Mouse (Mus musculus): ENCODE results near the gene Slc25a30. TPM values are rescaled to one million over a fixed set of nuclear protein-coding genes. Genes with fewer than 3 reads are reported as not detected.

Gene Slc25a30
- total and polyA plus RNA-seq, 3 experiments, result 20.3 to 24.0 TPM; not detected in 1

GRCm38 (mm10) chr14:75834251-75834738, 47.5 kb upstream of the Slc25a30 start (continued):
- TF ChIP-seq USF2 (IDR thresholded peaks at IDR 0.05; ENCODE audit: borderline replicate concordance in 1 of 2, insufficient read depth in 1 of 2, low read depth in 1 of 2, low read length in 2 of 2), result peak in 1 of 2 experiments; percentile 73; a peak in 2 of 4 replicates
- no peak for TF ChIP-seq MAFK (IDR thresholded peaks at IDR 0.05; ENCODE audit: borderline replicate concordance, low read depth, low read length)
- no peak for TF ChIP-seq GATA1 (IDR thresholded peaks at IDR 0.05; ENCODE audit: low read depth, low read length)
- TF ChIP-seq UBTF (IDR thresholded peaks at IDR 0.05; ENCODE audit: borderline replicate concordance, insufficient read depth, low read depth, low read length), result no peak
- no peak for TF ChIP-seq SMC3 (IDR thresholded peaks at IDR 0.05; ENCODE audit: low read depth, low read length)
- peak; percentile 32; the same call in 1 of the 2 replicates for TF ChIP-seq ZMIZ1 (IDR thresholded peaks at IDR 0.05; ENCODE audit: low read depth, low read length)
- TF ChIP-seq GABPA (IDR thresholded peaks at IDR 0.05; ENCODE audit: low read depth, low read length), result no peak
- no peak for TF ChIP-seq KAT2A (conservative IDR thresholded peaks at IDR 0.05; ENCODE audit: low read depth, low read length)
- no peak for TF ChIP-seq MEF2A (IDR thresholded peaks at IDR 0.05; ENCODE audit: extremely low read depth, insufficient replicate concordance, low read depth, low read length, poor library complexity, severe bottlenecking)
- TF ChIP-seq EP300 (IDR thresholded peaks at IDR 0.05; ENCODE audit: low read depth in 1 of 2, low read length in 2 of 2), result peak in 1 of 2 experiments; percentile 22; a peak in 1 of 4 replicates
- TF ChIP-seq RAD21 (IDR thresholded peaks at IDR 0.05; ENCODE audit: low read depth, low read length), result no peak
- TF ChIP-seq CTCF (IDR thresholded peaks at IDR 0.05 in 2 of 3, conservative IDR thresholded peaks at IDR 0.05 in 1 of 3; ENCODE audit: control insufficient read depth in 1 of 3, insufficient read depth in 1 of 3, low read depth in 2 of 3, low read length in 3 of 3, poor library complexity in 1 of 3, severe bottlenecking in 1 of 3), result no peak
- peak; percentile 72 for TF ChIP-seq MAX (IDR thresholded peaks at IDR 0.05; ENCODE audit: low read length)
- TF ChIP-seq ZC3H11A (IDR thresholded peaks at IDR 0.05; ENCODE audit: low read depth, low read length), result no peak
- peak; percentile 37; the same call in 1 of the 2 replicates for TF ChIP-seq ETS1 (IDR thresholded peaks at IDR 0.05; ENCODE audit: low read depth, low read length)
- no peak for TF ChIP-seq JUND (IDR thresholded peaks at IDR 0.05; ENCODE audit: low read depth, low read length)
- TF ChIP-seq MAZ (IDR thresholded peaks at IDR 0.05; ENCODE audit: low read depth, low read length), result no peak
- TF ChIP-seq SIN3A (IDR thresholded peaks at IDR 0.05; ENCODE audit: low read length), result peak; percentile 53; the same call in 1 of the 2 replicates
- peak; percentile 83; the same call in 1 of the 2 replicates for TF ChIP-seq POLR2AphosphoS2 (IDR thresholded peaks at IDR 0.05; ENCODE audit: low read length)

DNA sequence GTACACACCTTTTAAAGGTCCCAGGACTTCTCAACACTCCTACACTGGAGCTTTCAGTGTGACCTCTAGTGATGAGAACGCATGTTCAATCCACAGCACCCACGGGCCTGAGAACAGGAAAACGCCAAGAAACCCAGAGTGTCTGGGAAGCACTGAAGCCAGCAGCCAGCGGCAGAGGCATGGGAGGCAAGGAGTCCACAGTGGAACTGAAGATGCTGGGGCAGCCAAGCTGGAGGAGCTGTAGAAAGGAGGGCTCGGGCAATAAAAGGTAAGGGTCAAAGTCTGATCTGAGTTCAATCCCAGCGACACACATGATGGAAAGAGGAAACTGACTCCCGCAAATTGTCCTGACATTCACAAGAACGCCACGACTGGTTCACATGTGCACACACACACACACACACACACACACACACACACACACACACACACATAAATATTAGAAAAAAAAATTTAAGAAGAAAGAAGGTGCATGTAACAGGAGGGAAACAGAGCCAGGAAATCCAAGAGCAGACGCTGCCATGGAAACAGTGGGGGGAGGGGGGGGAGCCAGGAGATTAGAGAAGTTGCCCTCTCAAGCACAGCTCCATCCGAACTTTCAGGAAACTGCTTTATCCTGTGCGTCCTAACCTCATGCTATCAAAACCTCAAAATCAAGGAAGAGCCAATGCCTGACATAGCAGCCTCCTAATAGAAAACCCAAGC, 46.9 kb upstream of the Slc25a30 start:
- Histone ChIP-seq H3K27ac (ENCODE audit: control insufficient read depth, low read depth, low read length) (peak overlapping the region; percentile 91), H3K4me3 (ENCODE audit: control insufficient read depth in 1 of 2, insufficient read depth in 1 of 2, low read depth in 2 of 2, low read length in 2 of 2) (peak overlapping the region; percentile 57 to 66), H3K4me1 (ENCODE audit: control insufficient read depth in 1 of 2, insufficient read depth in 2 of 2, low read length in 2 of 2) (peaks cover 9 to 33% of the 10 kb centered on the region in 2 experiments)
- TF ChIP-seq POLR2AphosphoS2 (IDR thresholded peaks at IDR 0.05; ENCODE audit: low read length) (no peak), RCOR1 (IDR thresholded peaks at IDR 0.05; ENCODE audit: low read depth, low read length) (peak; percentile 79; the same call in 1 of the 2 replicates), CTCF (IDR thresholded peaks at IDR 0.05 in 2 of 3, conservative IDR thresholded peaks at IDR 0.05 in 1 of 3; ENCODE audit: control insufficient read depth in 1 of 3, insufficient read depth in 1 of 3, low read depth in 2 of 3, low read length in 3 of 3, poor library complexity in 1 of 3, severe bottlenecking in 1 of 3) (no peak), BHLHE40 (IDR thresholded peaks at IDR 0.05; ENCODE audit: borderline replicate concordance, low read depth, low read length) (no peak), CHD2 (IDR thresholded peaks at IDR 0.05; ENCODE audit: low read length) (no peak; the same call in 1 of the 2 replicates), SIN3A (IDR thresholded peaks at IDR 0.05; ENCODE audit: low read length) (no peak), KAT2A (conservative IDR thresholded peaks at IDR 0.05; ENCODE audit: low read depth, low read length) (no peak), CHD1 (IDR thresholded peaks at IDR 0.05; ENCODE audit: low read depth, low read length) (no peak), RAD21 (IDR thresholded peaks at IDR 0.05; ENCODE audit: low read depth, low read length) (no peak), MAX (IDR thresholded peaks at IDR 0.05; ENCODE audit: low read length) (no peak), ELF1 (IDR thresholded peaks at IDR 0.05; ENCODE audit: low read depth, low read length) (peak; percentile 33; the same call in 1 of the 2 replicates), TAL1 (IDR thresholded peaks at IDR 0.05; ENCODE audit: low read length) (no peak), ZNF384 (IDR thresholded peaks at IDR 0.05; ENCODE audit: low read depth, low read length) (no peak), TBP (IDR thresholded peaks at IDR 0.05; ENCODE audit: low read depth, low read length) (no peak), MAFK (IDR thresholded peaks at IDR 0.05; ENCODE audit: borderline replicate concordance, low read depth, low read length) (no peak), E2F4 (IDR thresholded peaks at IDR 0.05; ENCODE audit: borderline replicate concordance, low read depth, low read length) (no peak), NRF1 (IDR thresholded peaks at IDR 0.05; ENCODE audit: insufficient read depth, low read depth, low read length, poor library complexity, severe bottlenecking) (no peak), MAZ (IDR thresholded peaks at IDR 0.05; ENCODE audit: low read depth, low read length) (peak; percentile 51; the same call in 1 of the 2 replicates), ETS1 (IDR thresholded peaks at IDR 0.05; ENCODE audit: low read depth, low read length) (no peak), POLR2AphosphoS5 (IDR thresholded peaks at IDR 0.05; ENCODE audit: borderline replicate concordance, low read depth, low read length) (no peak), ZMIZ1 (IDR thresholded peaks at IDR 0.05; ENCODE audit: low read depth, low read length) (no peak; the same call in 1 of the 2 replicates)

More for the DNA sequence above, 46.9 kb upstream of the Slc25a30 start:
- peak overlapping the region; percentile 83 for H3K9ac ChIP-seq (ENCODE audit: control insufficient read depth, low read depth, low read length, poor library complexity, severe bottlenecking)
- no peaks in the 10 kb centered on the region for H3K9me3 ChIP-seq (replicated peaks; ENCODE audit: insufficient read depth, low read length)
- H3K79me2 ChIP-seq (ENCODE audit: control insufficient read depth, insufficient read depth, low read length, poor library complexity), result no peaks in the 10 kb centered on the region; the same call in 1 of the 2 replicates
- no peak for DNase-seq (ENCODE audit: low read depth, low spot score)
- peaks cover 0 to 35% of the 10 kb centered on the region in 2 experiments; a peak in 2 of 4 replicates for H3K36me3 ChIP-seq (ENCODE audit: control insufficient read depth in 1 of 2, insufficient read depth in 2 of 2, low read length in 2 of 2)
- H3K27me3 ChIP-seq (ENCODE audit: control insufficient read depth in 1 of 2, insufficient read depth in 2 of 2, low read length in 2 of 2), result no peaks in the 10 kb centered on the region
